Mouse (Mus musculus) embryonic fibroblast, embryonic 13.5 days (primary cell): ENCODE measurements around the gene Gclm. TPM values are rescaled to one million over a fixed set of nuclear protein-coding genes. Genes with fewer than 3 reads are reported as not detected.

ENCODE experiments used
- H3K27ac ChIP-seq: 2 replicates; pipeline ENCODE4 v1.5.1; 2012; ENCODE audit warnings: low read length, control low read depth, inconsistent platforms; ENCODE audit not compliant: insufficient read depth
- H3K4me1 ChIP-seq: 2 replicates; pipeline ENCODE4 v1.6.1; 2011; ENCODE audit warnings: low read length; ENCODE audit not compliant: control insufficient read depth, insufficient read depth
- H3K4me3 ChIP-seq: 2 replicates; pipeline ENCODE4 v1.5.1; 2011; ENCODE audit warnings: mild to moderate bottlenecking, control low read depth, low read length; ENCODE audit not compliant: insufficient read depth
- CTCF ChIP-seq: IDR thresholded peaks from 2 replicates; pipeline ENCODE4 v1.5.1; 2011; ENCODE audit warnings: mild to moderate bottlenecking, control low read depth, low read length, moderate library complexity, borderline replicate concordance; ENCODE audit not compliant: insufficient read depth
- POLR2A ChIP-seq: IDR thresholded peaks from 2 replicates; pipeline ENCODE4 v1.6.1; 2011; ENCODE audit warnings: low read depth, mild to moderate bottlenecking, control low read depth, low read length, moderate library complexity
- polyA plus RNA-seq: library from polyadenylated mRNA; stranded (reverse); fragments of >200 nt; gene quantifications from 2 replicates; pipeline ENCODE4 v1.2.4, GENCODE M21; 2011; ENCODE audit warnings: low read depth; ENCODE audit not compliant: missing spikeins, insufficient read length

Gene Gclm
- 56.5 and 58.3 TPM in 2 replicates for polyA plus RNA-seq

- peak within 1 kb of the TSS; percentile 93 for H3K4me3 ChIP-seq
- peak within 1 kb of the TSS; percentile 77 for H3K27ac ChIP-seq
- TF ChIP-seq POLR2A (peak; percentile 80), CTCF (no peak)
- H3K4me1 ChIP-seq: no peaks in the 10 kb centered on the region
Measured at GRCm38 (mm10) chr3:122245215-122245877, at the start of gene Gclm. Gclm (plus strand) TSS chr3:122245557.

- H3K27ac ChIP-seq: no peak overlapping the region
- peaks cover 5% of the 10 kb centered on the region for H3K4me1 ChIP-seq
- TF ChIP-seq CTCF (no peak), POLR2A (no peak)
- no peak overlapping the region for H3K4me3 ChIP-seq
Measured at GRCm38 (mm10) chr3:122196621-122197298, 48.6 kb upstream of the Gclm start.

GRCm38 (mm10) chr3:122198532-122198931, 46.8 kb upstream of the Gclm start:
- no peak for TF ChIP-seq POLR2A
- no peak for TF ChIP-seq CTCF
- Histone ChIP-seq H3K4me1 (peaks cover 5% of the 10 kb centered on the region), H3K27ac (peak overlapping the region; percentile 38; the same call in 1 of the 2 replicates), H3K4me3 (no peak overlapping the region)

GRCm38 (mm10) chr3:122198966-122199381, 46.4 kb upstream of the Gclm start:
- Histone ChIP-seq H3K27ac (peak overlapping the region; percentile 39; the same call in 1 of the 2 replicates), H3K4me1 (peaks cover 5% of the 10 kb centered on the region), H3K4me3 (no peak overlapping the region)
- TF ChIP-seq POLR2A: no peak
- TF ChIP-seq CTCF: no peak

GRCm38 (mm10) chr3:122199600-122199999, 45.8 kb upstream of the Gclm start:
- no peak overlapping the region for H3K27ac ChIP-seq
- TF ChIP-seq POLR2A (no peak), CTCF (no peak)
- H3K4me1 ChIP-seq: peaks cover 5% of the 10 kb centered on the region
- no peak overlapping the region for H3K4me3 ChIP-seq

GRCm38 (mm10) chr3:122200017-122200416, 45.3 kb upstream of the Gclm start:
- peaks cover 5% of the 10 kb centered on the region for H3K4me1 ChIP-seq
- no peak overlapping the region for H3K27ac ChIP-seq
- TF ChIP-seq POLR2A (no peak), CTCF (no peak)
- H3K4me3 ChIP-seq: no peak overlapping the region

GRCm38 (mm10) chr3:122200447-122200846, 44.9 kb upstream of the Gclm start:
- TF ChIP-seq CTCF: no peak
- no peak for TF ChIP-seq POLR2A
- no peak overlapping the region for H3K27ac ChIP-seq
- peaks cover 5% of the 10 kb centered on the region for H3K4me1 ChIP-seq
- no peak overlapping the region for H3K4me3 ChIP-seq

GRCm38 (mm10) chr3:122202307-122202732, 43.0 kb upstream of the Gclm start:
- Histone ChIP-seq H3K4me3 (no peak overlapping the region), H3K27ac (no peak overlapping the region), H3K4me1 (peaks cover 5% of the 10 kb centered on the region)
- TF ChIP-seq CTCF (no peak), POLR2A (no peak)

- no peak overlapping the region for H3K4me3 ChIP-seq
Measured at GRCm38 (mm10) chr3:122203675-122204329, 41.6 kb upstream of the Gclm start.

GRCm38 (mm10) chr3:122205753-122206152, 39.6 kb upstream of the Gclm start:
- Histone ChIP-seq H3K4me3 (no peak overlapping the region), H3K27ac (no peak overlapping the region), H3K4me1 (no peaks in the 10 kb centered on the region)
- TF ChIP-seq POLR2A (no peak), CTCF (no peak)

More at GRCm38 (mm10) chr3:122203675-122204329, 41.6 kb upstream of the Gclm start:
- H3K4me1 ChIP-seq: peaks cover 4% of the 10 kb centered on the region
- no peak for TF ChIP-seq POLR2A
- no peak for TF ChIP-seq CTCF
- no peak overlapping the region for H3K27ac ChIP-seq
